Mouse (Mus musculus): ENCODE measurements around the gene Gsg1. TPM values are rescaled to one million over a fixed set of nuclear protein-coding genes. Genes with fewer than 3 reads are reported as not detected.

Gsg1 gene
- polyA plus RNA-seq, 1 experiment from 2014 or later = 0.58 TPM

GRCm38 (mm10) chr6:135278302-135278701 lies 24.2 kb upstream of the Gsg1 start:
- H3K9ac ChIP-seq = no peak overlapping the region
- no peaks in the 10 kb centered on the region for H3K9me3 ChIP-seq (replicated peaks)
- 80% methylated on average over 6 of the region's 6 CpGs for WGBS
- 0 out of 2 replicates have a peak, but pooled peaks cover 3% of the 10 kb centered on the region for H3K4me1 ChIP-seq (replicated peaks)
- ATAC-seq (replicated peaks; ENCODE audit: insufficient number of reproducible peaks, insufficient read depth, low FRiP score, low read depth) = no peak
- H3K27ac ChIP-seq = no peak overlapping the region
- no peak overlapping the region for H3K4me2 ChIP-seq
- no peak overlapping the region for H3K4me3 ChIP-seq
- no peaks in the 10 kb centered on the region for H3K36me3 ChIP-seq
- H3K27me3 ChIP-seq = no peaks in the 10 kb centered on the region

- Histone ChIP-seq H3K9ac (no peak overlapping the region), H3K27me3 (no peaks in the 10 kb centered on the region), H3K4me3 (no peak overlapping the region), H3K4me2 (no peak overlapping the region), H3K36me3 (no peaks in the 10 kb centered on the region), H3K9me3 (replicated peaks) (no peaks in the 10 kb centered on the region), H3K27ac (no peak overlapping the region), H3K4me1 (replicated peaks) (peaks cover 9% of the 10 kb centered on the region; the same call in 1 of the 2 replicates)
- 60% methylated on average over 6 of the region's 6 CpGs for WGBS
- ATAC-seq (replicated peaks; ENCODE audit: insufficient number of reproducible peaks, insufficient read depth, low FRiP score, low read depth) = no peak
These were observed 22.5 kb upstream of the Gsg1 start for GRCm38 (mm10) chr6:135276474-135277295.

- WGBS = 43% methylated on average over 4 of the region's 4 CpGs
- no peak for ATAC-seq (replicated peaks; ENCODE audit: insufficient number of reproducible peaks, insufficient read depth, low FRiP score, low read depth)
- H3K9me3 ChIP-seq (replicated peaks) = no peaks in the 10 kb centered on the region
- no peak overlapping the region for H3K4me2 ChIP-seq
- H3K36me3 ChIP-seq = no peaks in the 10 kb centered on the region
- no peak overlapping the region for H3K4me3 ChIP-seq
- no peaks in the 10 kb centered on the region for H3K27me3 ChIP-seq
- H3K27ac ChIP-seq = no peak overlapping the region
- peaks cover 12% of the 10 kb centered on the region; the same call in 1 of the 2 replicates for H3K4me1 ChIP-seq (replicated peaks)
- H3K9ac ChIP-seq = no peak overlapping the region
These were observed 21.1 kb upstream of the Gsg1 start for GRCm38 (mm10) chr6:135275231-135275630.

GRCm38 (mm10) chr6:135273066-135273465 lies 18.9 kb upstream of the Gsg1 start:
- Histone ChIP-seq H3K9me3 (replicated peaks) (no peaks in the 10 kb centered on the region), H3K9ac (no peak overlapping the region), H3K36me3 (no peaks in the 10 kb centered on the region), H3K27ac (no peak overlapping the region), H3K4me3 (no peak overlapping the region), H3K27me3 (no peaks in the 10 kb centered on the region), H3K4me1 (replicated peaks) (peaks cover 12% of the 10 kb centered on the region; the same call in 1 of the 2 replicates), H3K4me2 (no peak overlapping the region)
- 86% methylated on average over 6 of the region's 6 CpGs for WGBS
- no peak for ATAC-seq (replicated peaks; ENCODE audit: insufficient number of reproducible peaks, insufficient read depth, low FRiP score, low read depth)

GRCm38 (mm10) chr6:135271761-135272160 lies 17.6 kb upstream of the Gsg1 start:
- Histone ChIP-seq H3K36me3 (no peaks in the 10 kb centered on the region), H3K27ac (no peak overlapping the region), H3K9me3 (replicated peaks) (no peaks in the 10 kb centered on the region), H3K4me2 (no peak overlapping the region), H3K4me1 (replicated peaks) (peaks cover 12% of the 10 kb centered on the region; the same call in 1 of the 2 replicates), H3K27me3 (no peaks in the 10 kb centered on the region), H3K4me3 (no peak overlapping the region), H3K9ac (no peak overlapping the region; the same call in 1 of the 2 replicates)
- no peak for ATAC-seq (replicated peaks; ENCODE audit: insufficient number of reproducible peaks, insufficient read depth, low FRiP score, low read depth)
- WGBS = 65% methylated on average over 2 of the region's 2 CpGs

- H3K4me2 ChIP-seq = no peak overlapping the region
- H3K27me3 ChIP-seq = no peaks in the 10 kb centered on the region
- peaks cover 10% of the 10 kb centered on the region; the same call in 1 of the 2 replicates for H3K4me1 ChIP-seq (replicated peaks)
- H3K36me3 ChIP-seq = no peaks in the 10 kb centered on the region
- no peak overlapping the region for H3K9ac ChIP-seq
- no peaks in the 10 kb centered on the region for H3K9me3 ChIP-seq (replicated peaks)
- WGBS = 67% methylated on average over 6 of the region's 6 CpGs
- no peak overlapping the region for H3K27ac ChIP-seq
- ATAC-seq (replicated peaks; ENCODE audit: insufficient number of reproducible peaks, insufficient read depth, low FRiP score, low read depth) = no peak
- no peak overlapping the region for H3K4me3 ChIP-seq
These were observed 15.5 kb upstream of the Gsg1 start for GRCm38 (mm10) chr6:135269626-135270025.

- H3K36me3 ChIP-seq = no peaks in the 10 kb centered on the region
- H3K4me3 ChIP-seq = no peak overlapping the region
- no peaks in the 10 kb centered on the region for H3K9me3 ChIP-seq (replicated peaks)
- no peak for ATAC-seq (replicated peaks; ENCODE audit: insufficient number of reproducible peaks, insufficient read depth, low FRiP score, low read depth)
- H3K9ac ChIP-seq = no peak overlapping the region
- no peak overlapping the region for H3K27ac ChIP-seq
- H3K4me1 ChIP-seq (replicated peaks) = peaks cover 9% of the 10 kb centered on the region; the same call in 1 of the 2 replicates
- H3K27me3 ChIP-seq = no peaks in the 10 kb centered on the region
- H3K4me2 ChIP-seq = no peak overlapping the region
These were observed 14.2 kb upstream of the Gsg1 start for GRCm38 (mm10) chr6:135268392-135268791.

GRCm38 (mm10) chr6:135267221-135267620 lies 13.1 kb upstream of the Gsg1 start:
- 60% methylated on average over 3 of the region's 3 CpGs for WGBS
- Histone ChIP-seq H3K4me1 (replicated peaks) (peaks cover 8% of the 10 kb centered on the region; the same call in 1 of the 2 replicates), H3K4me3 (no peak overlapping the region)

GRCm38 (mm10) chr6:135266056-135266455 lies 11.9 kb upstream of the Gsg1 start:
- no peaks in the 10 kb centered on the region for H3K4me1 ChIP-seq (replicated peaks)

More at GRCm38 (mm10) chr6:135267221-135267620, 13.1 kb upstream of the Gsg1 start:
- Histone ChIP-seq H3K27ac (no peak overlapping the region), H3K4me2 (no peak overlapping the region), H3K36me3 (no peaks in the 10 kb centered on the region), H3K9ac (no peak overlapping the region), H3K9me3 (replicated peaks) (no peaks in the 10 kb centered on the region), H3K27me3 (no peaks in the 10 kb centered on the region)
- ATAC-seq (replicated peaks; ENCODE audit: insufficient number of reproducible peaks, insufficient read depth, low FRiP score, low read depth) = no peak

GRCm38 (mm10) chr6:135264136-135264535 lies 10.0 kb upstream of the Gsg1 start:
- Histone ChIP-seq H3K4me1 (replicated peaks) (no peaks in the 10 kb centered on the region), H3K4me3 (no peak overlapping the region), H3K9me3 (replicated peaks) (no peaks in the 10 kb centered on the region), H3K27me3 (no peaks in the 10 kb centered on the region), H3K9ac (no peak overlapping the region), H3K27ac (no peak overlapping the region), H3K36me3 (no peaks in the 10 kb centered on the region), H3K4me2 (no peak overlapping the region)
- WGBS = 91% methylated on average over 6 of the region's 6 CpGs
- ATAC-seq (replicated peaks; ENCODE audit: insufficient number of reproducible peaks, insufficient read depth, low FRiP score, low read depth) = no peak

More at GRCm38 (mm10) chr6:135266056-135266455, 11.9 kb upstream of the Gsg1 start:
- Histone ChIP-seq H3K27ac (no peak overlapping the region), H3K4me3 (no peak overlapping the region), H3K36me3 (no peaks in the 10 kb centered on the region), H3K27me3 (no peaks in the 10 kb centered on the region), H3K9me3 (replicated peaks) (no peaks in the 10 kb centered on the region), H3K9ac (no peak overlapping the region), H3K4me2 (no peak overlapping the region)
- 90% methylated on average over 1 of the region's 1 CpGs for WGBS
- no peak for ATAC-seq (replicated peaks; ENCODE audit: insufficient number of reproducible peaks, insufficient read depth, low FRiP score, low read depth)

GRCm38 (mm10) chr6:135262565-135262964 lies 8.4 kb upstream of the Gsg1 start:
- no peak overlapping the region for H3K27ac ChIP-seq
- no peaks in the 10 kb centered on the region for H3K4me1 ChIP-seq (replicated peaks)
- H3K4me3 ChIP-seq = no peak overlapping the region
- H3K9ac ChIP-seq = no peak overlapping the region
- WGBS = 63% methylated on average over 2 of the region's 2 CpGs
- H3K27me3 ChIP-seq = no peaks in the 10 kb centered on the region
- H3K4me2 ChIP-seq = no peak overlapping the region
- no peaks in the 10 kb centered on the region for H3K9me3 ChIP-seq (replicated peaks)
- H3K36me3 ChIP-seq = no peaks in the 10 kb centered on the region
- ATAC-seq (replicated peaks; ENCODE audit: insufficient number of reproducible peaks, insufficient read depth, low FRiP score, low read depth) = no peak

- H3K4me1 ChIP-seq (replicated peaks) = no peaks in the 10 kb centered on the region
- no peak overlapping the region for H3K9ac ChIP-seq
- H3K27ac ChIP-seq = no peak overlapping the region
- no peaks in the 10 kb centered on the region for H3K9me3 ChIP-seq (replicated peaks)
- H3K4me2 ChIP-seq = no peak overlapping the region
- H3K4me3 ChIP-seq = no peak overlapping the region
- no peak for ATAC-seq (replicated peaks; ENCODE audit: insufficient number of reproducible peaks, insufficient read depth, low FRiP score, low read depth)
- no peaks in the 10 kb centered on the region for H3K36me3 ChIP-seq
- 86% methylated on average over 9 of the region's 9 CpGs for WGBS
- H3K27me3 ChIP-seq = no peaks in the 10 kb centered on the region
These were observed 7.0 kb upstream of the Gsg1 start for GRCm38 (mm10) chr6:135261124-135261523.

Data from heart, embryonic 15.5 days (tissue).